Mouse (Mus musculus): ENCODE measurements around the gene Ptcd1.

- TF ChIP-seq POLR2A (IDR thresholded peaks at IDR 0.05; ENCODE audit: low read depth, low read length) (no peak), CTCF (IDR thresholded peaks at IDR 0.05; ENCODE audit: extremely low read depth, insufficient read depth, insufficient read length, insufficient replicate concordance) (no peak)
Observed at GRCm38 (mm10) chr5:145113416-145113815, 53.5 kb downstream of the Ptcd1 start.
